Mouse (Mus musculus): Measurements from ENCODE around the gene Gm20388. TPM values are rescaled to one million over a fixed set of nuclear protein-coding genes. Genes with fewer than 3 reads are reported as not detected.
A peak's percentile ranks its signal among the peaks of the same experiment; 100 is the strongest.

The Gm20388 gene
- polyA plus RNA-seq, 1 experiment from 2014 or later, result not detected

DNA sequence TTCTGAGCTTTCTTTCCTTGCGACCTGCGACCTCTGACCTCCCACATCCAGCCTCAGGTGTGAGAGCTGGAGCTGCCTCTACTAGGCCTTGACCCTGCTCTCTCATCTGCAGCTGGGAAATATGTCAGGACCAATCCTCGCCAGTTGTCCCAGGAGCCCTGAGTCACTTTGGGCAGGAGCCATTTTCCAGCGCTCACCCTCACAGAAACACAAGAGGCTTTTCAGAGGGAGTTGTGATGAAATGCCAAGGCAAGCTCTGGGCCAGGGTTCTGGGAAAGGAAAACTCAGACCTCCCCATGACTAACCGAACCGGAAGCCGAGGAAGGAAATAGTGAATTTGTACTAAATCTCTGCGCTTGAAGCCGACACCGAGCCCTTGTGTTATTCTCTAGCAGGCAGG is 4282.3 kb downstream of the Gm20388 start:
- H3K9ac ChIP-seq (ENCODE audit: low read depth, low read length), result no peak overlapping the region
- no peak overlapping the region for H3K4me2 ChIP-seq (replicated peaks; ENCODE audit: low read depth, low read length)
- WGBS, result 77% methylated on average over 10 of the region's 10 CpGs
- no peak overlapping the region for H3K4me3 ChIP-seq (ENCODE audit: low read length)
- H3K27ac ChIP-seq (ENCODE audit: low read depth, low read length), result no peak overlapping the region
- H3K36me3 ChIP-seq (ENCODE audit: control insufficient read depth, insufficient read depth, low read length), result no peaks in the 10 kb centered on the region
- no peak for ATAC-seq (ENCODE audit: low FRiP score, low TSS enrichment)
- no peaks in the 10 kb centered on the region for H3K27me3 ChIP-seq (ENCODE audit: control insufficient read depth, insufficient read depth, low read length)
- H3K9me3 ChIP-seq (ENCODE audit: control insufficient read depth, low read length), result no peaks in the 10 kb centered on the region
- H3K4me1 ChIP-seq (ENCODE audit: control insufficient read depth, insufficient read depth, low read length), result peaks cover 13% of the 10 kb centered on the region; the same call in 1 of the 2 replicates

DNA sequence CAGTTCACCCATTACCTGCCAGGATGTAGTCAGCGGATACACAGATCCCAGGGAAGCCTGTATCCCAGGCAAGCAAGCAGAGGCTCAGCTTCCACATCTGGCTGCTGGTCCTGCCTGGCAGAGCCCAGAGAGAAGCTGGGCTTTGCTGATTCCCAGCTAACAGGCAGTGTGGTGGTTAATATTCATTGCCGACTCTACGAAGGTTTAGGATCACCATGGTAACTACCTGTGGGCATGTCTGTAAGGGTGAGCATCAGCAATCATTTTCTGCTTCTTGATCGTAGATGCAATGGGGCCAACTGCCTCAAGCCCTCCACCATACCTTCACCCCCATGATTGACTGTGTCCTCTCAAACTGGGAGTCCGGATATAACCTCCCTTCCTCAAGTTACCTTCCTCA is 4283.4 kb downstream of the Gm20388 start:
- WGBS, result 83% methylated on average over 5 of the region's 5 CpGs
- H3K9me3 ChIP-seq (ENCODE audit: control insufficient read depth, low read length), result no peaks in the 10 kb centered on the region
- ATAC-seq (ENCODE audit: low FRiP score, low TSS enrichment), result no peak

DNA sequence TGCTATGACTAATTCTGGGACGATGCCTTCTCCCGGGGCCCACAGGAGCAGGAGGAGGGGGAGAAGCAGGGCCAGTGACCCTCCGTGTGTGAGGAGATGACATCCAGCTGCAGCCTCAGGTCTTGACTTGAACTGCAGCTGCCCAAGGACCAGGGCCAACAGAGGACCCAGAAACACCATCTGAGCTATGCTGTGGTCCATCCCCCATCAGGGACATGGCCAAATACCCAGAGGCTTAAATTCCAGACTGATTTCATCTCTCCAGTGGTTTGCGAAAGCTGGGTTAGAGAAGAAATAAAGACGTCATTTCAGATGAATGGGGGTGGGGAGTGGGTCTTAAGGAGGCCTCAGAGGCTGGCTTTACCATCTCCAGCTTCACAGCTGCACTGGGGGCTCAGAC is 4285.6 kb downstream of the Gm20388 start:
- 7% methylated on average over 5 of the region's 5 CpGs for WGBS
- no peaks in the 10 kb centered on the region for H3K36me3 ChIP-seq (ENCODE audit: control insufficient read depth, insufficient read depth, low read length)
- H3K9me3 ChIP-seq (ENCODE audit: control insufficient read depth, low read length), result no peaks in the 10 kb centered on the region
- no peak overlapping the region for H3K9ac ChIP-seq (ENCODE audit: low read depth, low read length)
- H3K27ac ChIP-seq (ENCODE audit: low read depth, low read length), result no peak overlapping the region
- ATAC-seq (ENCODE audit: low FRiP score, low TSS enrichment), result peak; percentile 24; the same call in 1 of the 2 replicates
- peaks cover 13% of the 10 kb centered on the region; the same call in 1 of the 2 replicates for H3K4me1 ChIP-seq (ENCODE audit: control insufficient read depth, insufficient read depth, low read length)
- H3K4me2 ChIP-seq (replicated peaks; ENCODE audit: low read depth, low read length), result no peak overlapping the region
- H3K4me3 ChIP-seq (ENCODE audit: low read length), result no peak overlapping the region
- H3K27me3 ChIP-seq (ENCODE audit: control insufficient read depth, insufficient read depth, low read length), result no peaks in the 10 kb centered on the region

More for the DNA sequence above, 4283.4 kb downstream of the Gm20388 start:
- Histone ChIP-seq H3K4me1 (ENCODE audit: control insufficient read depth, insufficient read depth, low read length) (peaks cover 13% of the 10 kb centered on the region; the same call in 1 of the 2 replicates), H3K36me3 (ENCODE audit: control insufficient read depth, insufficient read depth, low read length) (no peaks in the 10 kb centered on the region), H3K27me3 (ENCODE audit: control insufficient read depth, insufficient read depth, low read length) (no peaks in the 10 kb centered on the region), H3K4me3 (ENCODE audit: low read length) (no peak overlapping the region), H3K27ac (ENCODE audit: low read depth, low read length) (no peak overlapping the region), H3K4me2 (replicated peaks; ENCODE audit: low read depth, low read length) (no peak overlapping the region), H3K9ac (ENCODE audit: low read depth, low read length) (no peak overlapping the region)

DNA sequence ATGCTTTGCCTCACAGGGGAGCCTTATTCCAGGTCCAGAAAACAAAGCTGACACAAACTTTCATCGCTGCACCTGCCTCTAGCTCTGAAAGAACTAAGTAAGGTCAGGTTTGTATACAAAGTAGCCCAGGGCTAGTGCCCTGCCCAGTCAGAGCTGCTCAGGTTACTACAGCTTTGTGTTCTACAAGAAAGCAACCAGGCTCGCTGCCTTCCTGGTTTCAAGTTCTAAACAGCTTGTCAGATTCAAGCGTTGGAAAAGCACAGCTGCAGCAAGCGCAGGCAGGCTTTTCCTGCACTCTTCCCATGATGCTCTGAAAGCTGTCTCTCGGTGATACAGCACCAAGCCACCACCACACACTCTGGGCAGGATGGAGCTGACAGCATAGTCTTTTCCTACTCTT is 4286.2 kb downstream of the Gm20388 start:
- Histone ChIP-seq H3K9ac (ENCODE audit: low read depth, low read length) (no peak overlapping the region), H3K4me3 (ENCODE audit: low read length) (no peak overlapping the region), H3K4me2 (replicated peaks; ENCODE audit: low read depth, low read length) (no peak overlapping the region), H3K27ac (ENCODE audit: low read depth, low read length) (no peak overlapping the region), H3K9me3 (ENCODE audit: control insufficient read depth, low read length) (no peaks in the 10 kb centered on the region), H3K36me3 (ENCODE audit: control insufficient read depth, insufficient read depth, low read length) (no peaks in the 10 kb centered on the region), H3K27me3 (ENCODE audit: control insufficient read depth, insufficient read depth, low read length) (no peaks in the 10 kb centered on the region), H3K4me1 (ENCODE audit: control insufficient read depth, insufficient read depth, low read length) (peaks cover 13% of the 10 kb centered on the region; the same call in 1 of the 2 replicates)
- ATAC-seq (ENCODE audit: low FRiP score, low TSS enrichment), result no peak
- 24% methylated on average over 5 of the region's 5 CpGs for WGBS

DNA sequence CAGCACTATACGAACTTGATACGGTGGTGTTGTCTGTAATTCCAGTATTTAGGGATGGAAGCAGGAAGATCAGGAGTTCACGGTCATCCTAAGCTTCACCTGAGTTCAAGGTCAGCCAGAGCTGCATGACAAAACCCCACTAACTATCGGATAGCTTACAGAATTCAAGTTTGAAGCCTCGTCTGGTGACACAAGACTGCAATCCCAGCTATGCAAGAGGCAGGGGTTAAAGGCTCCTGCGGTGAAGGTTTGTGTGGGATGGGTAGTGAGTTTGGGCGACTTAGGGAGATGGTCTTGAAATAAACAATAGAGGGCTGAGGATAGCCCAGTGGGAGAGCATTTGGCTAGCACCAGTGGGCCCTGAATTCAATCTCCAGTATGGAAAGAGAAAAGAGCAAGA is 4287.6 kb downstream of the Gm20388 start:
- ATAC-seq (ENCODE audit: low FRiP score, low TSS enrichment), result no peak
- Histone ChIP-seq H3K36me3 (ENCODE audit: control insufficient read depth, insufficient read depth, low read length) (no peaks in the 10 kb centered on the region), H3K27ac (ENCODE audit: low read depth, low read length) (no peak overlapping the region), H3K4me3 (ENCODE audit: low read length) (no peak overlapping the region), H3K4me1 (ENCODE audit: control insufficient read depth, insufficient read depth, low read length) (peaks cover 13% of the 10 kb centered on the region; the same call in 1 of the 2 replicates), H3K9me3 (ENCODE audit: control insufficient read depth, low read length) (no peaks in the 10 kb centered on the region), H3K9ac (ENCODE audit: low read depth, low read length) (no peak overlapping the region), H3K27me3 (ENCODE audit: control insufficient read depth, insufficient read depth, low read length) (no peaks in the 10 kb centered on the region), H3K4me2 (replicated peaks; ENCODE audit: low read depth, low read length) (no peak overlapping the region)
- 77% methylated on average over 7 of the region's 7 CpGs for WGBS

DNA sequence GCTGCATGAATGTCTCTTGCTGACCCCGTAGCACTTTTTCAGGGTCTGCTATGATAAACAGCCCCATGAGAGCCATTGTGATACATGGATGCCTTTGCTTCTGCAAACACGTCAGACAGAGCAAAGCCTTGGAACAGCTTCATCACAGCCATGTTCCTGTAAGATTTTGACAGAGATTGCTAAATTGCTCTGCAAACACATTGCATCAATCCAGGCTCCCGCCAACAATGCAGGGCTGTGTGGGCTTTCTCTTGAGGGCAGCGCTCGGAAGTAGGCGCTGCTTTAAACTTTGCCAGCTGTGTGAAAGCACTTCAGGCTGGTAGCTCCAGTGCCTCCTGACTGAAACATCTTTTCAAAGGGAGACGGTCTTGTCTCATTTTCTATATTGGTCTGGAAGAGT is 4289.8 kb downstream of the Gm20388 start:
- Histone ChIP-seq H3K9ac (ENCODE audit: low read depth, low read length) (no peak overlapping the region), H3K27ac (ENCODE audit: low read depth, low read length) (no peak overlapping the region), H3K27me3 (ENCODE audit: control insufficient read depth, insufficient read depth, low read length) (no peaks in the 10 kb centered on the region), H3K36me3 (ENCODE audit: control insufficient read depth, insufficient read depth, low read length) (no peaks in the 10 kb centered on the region), H3K9me3 (ENCODE audit: control insufficient read depth, low read length) (no peaks in the 10 kb centered on the region), H3K4me2 (replicated peaks; ENCODE audit: low read depth, low read length) (no peak overlapping the region), H3K4me3 (ENCODE audit: low read length) (no peak overlapping the region), H3K4me1 (ENCODE audit: control insufficient read depth, insufficient read depth, low read length) (peaks cover 13% of the 10 kb centered on the region; the same call in 1 of the 2 replicates)
- no peak for ATAC-seq (ENCODE audit: low FRiP score, low TSS enrichment)
- 53% methylated on average over 7 of the region's 7 CpGs for WGBS

DNA sequence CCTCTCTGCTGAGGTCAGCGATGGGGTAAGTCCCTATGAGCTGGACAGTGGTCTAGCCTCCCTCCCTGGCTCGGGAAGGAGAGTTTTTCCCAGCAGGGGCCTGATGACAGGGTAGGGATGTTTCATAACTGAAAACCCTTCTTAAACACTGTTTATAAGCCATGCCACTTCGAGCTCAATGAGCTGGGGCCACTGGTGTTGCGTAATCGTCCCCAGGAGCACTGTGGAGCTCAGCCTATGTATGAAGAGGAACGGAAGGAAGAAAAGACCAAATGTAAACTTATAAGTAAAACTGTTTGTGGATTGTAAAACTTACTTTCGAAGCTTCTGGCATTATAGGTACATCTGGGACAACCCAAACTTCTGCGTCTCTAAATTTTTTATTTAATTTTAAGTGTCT is 4291.1 kb downstream of the Gm20388 start:
- Histone ChIP-seq H3K4me1 (ENCODE audit: control insufficient read depth, insufficient read depth, low read length) (peaks cover 3% of the 10 kb centered on the region; the same call in 1 of the 2 replicates), H3K9me3 (ENCODE audit: control insufficient read depth, low read length) (no peaks in the 10 kb centered on the region), H3K9ac (ENCODE audit: low read depth, low read length) (no peak overlapping the region), H3K36me3 (ENCODE audit: control insufficient read depth, insufficient read depth, low read length) (no peaks in the 10 kb centered on the region), H3K27me3 (ENCODE audit: control insufficient read depth, insufficient read depth, low read length) (no peaks in the 10 kb centered on the region), H3K27ac (ENCODE audit: low read depth, low read length) (no peak overlapping the region), H3K4me3 (ENCODE audit: low read length) (no peak overlapping the region), H3K4me2 (replicated peaks; ENCODE audit: low read depth, low read length) (no peak overlapping the region)
- no peak for ATAC-seq (ENCODE audit: low FRiP score, low TSS enrichment)
- WGBS, result 83% methylated on average over 8 of the region's 8 CpGs

DNA sequence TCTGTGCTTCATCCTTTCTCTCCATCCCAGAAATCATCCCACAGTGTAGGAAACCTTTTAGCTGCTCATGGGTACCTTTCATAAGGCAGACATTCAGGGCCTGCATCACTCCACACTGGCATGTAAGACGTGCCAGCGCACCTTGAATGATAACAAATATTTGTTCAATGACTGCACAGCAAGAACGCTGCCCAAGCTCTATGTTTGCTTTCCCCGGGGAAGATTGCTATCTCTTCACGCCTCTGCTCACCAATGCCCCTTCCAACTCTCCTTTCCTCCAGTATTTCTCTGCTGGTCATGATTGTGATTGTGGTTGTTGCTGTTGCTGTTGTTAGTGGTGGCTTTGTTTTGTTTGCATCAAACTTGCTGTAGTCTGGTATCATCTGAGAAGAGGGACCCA is 4292.3 kb downstream of the Gm20388 start:
- Histone ChIP-seq H3K27me3 (ENCODE audit: control insufficient read depth, insufficient read depth, low read length) (no peaks in the 10 kb centered on the region), H3K4me3 (ENCODE audit: low read length) (no peak overlapping the region), H3K9me3 (ENCODE audit: control insufficient read depth, low read length) (no peaks in the 10 kb centered on the region), H3K4me2 (replicated peaks; ENCODE audit: low read depth, low read length) (no peak overlapping the region), H3K9ac (ENCODE audit: low read depth, low read length) (no peak overlapping the region), H3K36me3 (ENCODE audit: control insufficient read depth, insufficient read depth, low read length) (no peaks in the 10 kb centered on the region), H3K27ac (ENCODE audit: low read depth, low read length) (no peak overlapping the region), H3K4me1 (ENCODE audit: control insufficient read depth, insufficient read depth, low read length) (no peaks in the 10 kb centered on the region)
- ATAC-seq (ENCODE audit: low FRiP score, low TSS enrichment), result no peak
- 74% methylated on average over 5 of the region's 5 CpGs for WGBS

DNA sequence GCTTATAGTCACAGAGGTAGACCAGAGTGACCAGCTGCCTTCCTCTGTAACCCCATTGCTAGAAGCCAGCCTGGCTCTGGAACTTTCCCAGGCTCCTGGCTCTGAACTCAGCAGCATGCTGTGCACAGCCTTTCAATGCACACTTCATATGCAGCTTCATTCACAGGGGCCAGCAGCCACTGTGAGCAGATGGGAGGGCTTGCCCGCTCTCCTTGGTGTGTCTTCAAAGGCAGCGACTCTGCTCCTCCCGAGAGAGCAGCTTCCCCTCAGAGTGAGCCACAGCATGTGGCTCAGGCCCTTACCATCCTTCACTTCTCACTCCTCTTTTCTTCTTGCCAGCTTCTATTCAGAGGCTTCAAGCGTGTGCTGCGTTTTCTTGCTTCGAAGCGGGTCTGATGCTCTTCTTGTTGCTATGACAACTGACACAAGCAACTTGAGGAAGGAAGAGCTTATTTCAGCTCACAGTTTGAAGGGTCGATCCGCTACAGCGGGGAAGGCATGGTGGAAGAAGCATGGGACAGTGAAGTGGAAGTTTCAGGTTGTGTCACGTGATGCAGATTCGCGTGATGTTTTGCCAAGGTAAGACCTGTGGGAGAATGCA is 4293.5 kb downstream of the Gm20388 start:
- no peaks in the 10 kb centered on the region for H3K9me3 ChIP-seq (ENCODE audit: control insufficient read depth, low read length)
- no peaks in the 10 kb centered on the region for H3K36me3 ChIP-seq (ENCODE audit: control insufficient read depth, insufficient read depth, low read length)
- no peak overlapping the region for H3K4me2 ChIP-seq (replicated peaks; ENCODE audit: low read depth, low read length)
- no peaks in the 10 kb centered on the region for H3K27me3 ChIP-seq (ENCODE audit: control insufficient read depth, insufficient read depth, low read length)
- no peak overlapping the region for H3K9ac ChIP-seq (ENCODE audit: low read depth, low read length)
- no peaks in the 10 kb centered on the region for H3K4me1 ChIP-seq (ENCODE audit: control insufficient read depth, insufficient read depth, low read length)
- 86% methylated on average over 13 of the region's 13 CpGs for WGBS
- no peak for ATAC-seq (ENCODE audit: low FRiP score, low TSS enrichment)
- H3K27ac ChIP-seq (ENCODE audit: low read depth, low read length), result no peak overlapping the region
- H3K4me3 ChIP-seq (ENCODE audit: low read length), result no peak overlapping the region
